Mouse (Mus musculus) embryonic facial prominence, embryonic 11.5 days (tissue): ENCODE data around the gene Pld5. TPM values are rescaled to one million over a fixed set of nuclear protein-coding genes. Genes with fewer than 3 reads are reported as not detected.

Source experiments
- ATAC-seq: fragments of 200-750 bp; cut with Nextera tagmentation; replicated peaks from 2 replicates; pipeline ENCODE4 v1.8.0; 2017; ENCODE audit warnings: low read depth; ENCODE audit not compliant: insufficient number of reproducible peaks, low FRiP score, low TSS enrichment
- DNase-seq: peaks from one replicate; pipeline ENCODE4 v3.0.0-alpha.2; 2015; ENCODE audit warnings: low spot score
- H3K27ac ChIP-seq: fragments of 300-500 bp; sonication (generic); replicated peaks from 2 replicates; pipeline ENCODE4 v1.5.1; 2014; ENCODE audit warnings: mild to moderate bottlenecking, low read depth, low read length, control low read depth
- H3K27me3 ChIP-seq: fragments of 300-500 bp; sonication (generic); 2 replicates; pipeline ENCODE4 v1.6.1; 2014; ENCODE audit warnings: mild to moderate bottlenecking, low read length, moderate library complexity, mixed read lengths; ENCODE audit not compliant: control insufficient read depth, insufficient read depth
- H3K36me3 ChIP-seq: fragments of 300-500 bp; sonication (generic); replicated peaks from 2 replicates; pipeline ENCODE4 v1.6.1; 2014; ENCODE audit warnings: low read depth, mild to moderate bottlenecking, low read length, moderate library complexity, mixed read lengths; ENCODE audit not compliant: control insufficient read depth, insufficient read depth
- H3K4me1 ChIP-seq: fragments of 300-500 bp; sonication (generic); 2 replicates; pipeline ENCODE4 v1.6.1; 2014; ENCODE audit warnings: low read length, mixed read lengths; ENCODE audit not compliant: control insufficient read depth, insufficient read depth
- H3K4me2 ChIP-seq: fragments of 300-500 bp; sonication (generic); 2 replicates; pipeline ENCODE4 v1.6.1; 2014; ENCODE audit warnings: low read depth, mild to moderate bottlenecking, control low read depth, low read length, moderate library complexity
- H3K4me3 ChIP-seq: fragments of 300-500 bp; sonication (generic); 2 replicates; pipeline ENCODE4 v1.5.1; 2014; ENCODE audit warnings: low read depth, low read length, control low read depth
- H3K9ac ChIP-seq: fragments of 300-500 bp; sonication (generic); replicated peaks from 2 replicates; pipeline ENCODE4 v1.6.1; 2014; ENCODE audit warnings: mild to moderate bottlenecking, control low read depth, low read length
- H3K9me3 ChIP-seq: fragments of 300-500 bp; sonication (generic); replicated peaks from 2 replicates; pipeline ENCODE4 v1.6.1; 2016; ENCODE audit warnings: mild to moderate bottlenecking, low read length, inconsistent platforms, mixed read lengths; ENCODE audit not compliant: control insufficient read depth
- WGBS: fragments of 180-500 bp; shearing (Covaris S2); extraction: QIAGEN DNeasy Blood & Tissue Kit; methylation state at CpG from one replicate; pipeline ENCODE4 v1.1.7; 2014; 5-methylcytosine and 5-hydroxymethylcytosine counted together
- polyA plus RNA-seq: library from polyadenylated mRNA; unstranded; fragments of >200 nt; fragmentation: Nextera tagmentation; extraction: Ambion mirVana; gene quantifications from 2 replicates; pipeline ENCODE4 v1.2.1, GENCODE M21; 2014

Pld5 gene
- polyA plus RNA-seq, 1 experiment from 2014 or later, result 0.29 TPM

DNA sequence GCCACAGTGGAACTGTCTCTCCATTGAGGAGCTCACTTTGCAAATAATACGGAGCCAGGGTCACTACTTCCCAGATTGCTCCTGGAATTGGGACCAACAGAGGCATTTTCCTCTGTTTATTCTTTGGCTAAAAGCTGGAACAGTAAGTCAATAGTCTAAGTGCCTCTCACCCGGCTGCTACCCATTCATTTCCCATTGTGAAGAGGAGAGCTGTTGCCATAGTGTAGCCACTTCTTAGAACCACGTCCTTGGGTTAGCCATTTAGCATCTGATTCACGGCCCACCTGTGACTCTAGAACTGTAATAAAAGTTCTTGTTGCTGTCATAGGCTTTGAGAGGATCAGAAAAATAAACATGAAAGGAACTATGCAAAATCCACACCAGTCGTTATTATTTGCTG is 241.4 kb downstream of the Pld5 start:
- Histone ChIP-seq H3K4me2 (no peak overlapping the region), H3K9ac (no peak overlapping the region), H3K27ac (no peak overlapping the region), H3K27me3 (no peaks in the 10 kb centered on the region), H3K9me3 (no peaks in the 10 kb centered on the region), H3K4me3 (no peak overlapping the region), H3K36me3 (no peaks in the 10 kb centered on the region), H3K4me1 (no peaks in the 10 kb centered on the region)
- ATAC-seq, result no peak
- DNase-seq, result no peak
- 76% methylated on average over 5 of the region's 5 CpGs for WGBS

DNA sequence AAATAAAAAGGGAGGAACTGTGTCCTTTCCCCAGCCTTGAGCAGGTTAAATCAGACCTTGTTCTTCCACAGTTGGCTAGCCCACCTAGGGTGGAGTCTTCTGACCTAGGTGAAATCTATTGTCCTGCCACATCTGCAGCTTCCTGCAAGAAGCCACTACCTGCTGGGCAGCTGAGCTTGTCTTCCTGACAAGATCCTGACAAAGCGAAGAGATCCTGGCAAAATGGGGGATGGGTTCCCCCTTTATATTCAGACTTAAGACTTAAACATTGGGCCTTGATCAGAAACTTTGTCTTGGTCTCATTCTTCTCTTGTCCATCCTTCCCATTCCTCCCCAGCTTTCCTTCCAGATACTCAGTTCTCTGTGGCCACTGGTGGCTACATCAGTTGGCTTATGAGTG is 246.0 kb downstream of the Pld5 start:
- H3K27ac ChIP-seq, result no peak overlapping the region
- H3K4me1 ChIP-seq, result no peaks in the 10 kb centered on the region
- H3K4me3 ChIP-seq, result no peak overlapping the region
- H3K4me2 ChIP-seq, result no peak overlapping the region
- no peaks in the 10 kb centered on the region for H3K36me3 ChIP-seq
- no peak overlapping the region for H3K9ac ChIP-seq
- ATAC-seq (no peak), DNase-seq (no peak)
- no peaks in the 10 kb centered on the region for H3K27me3 ChIP-seq
- no peaks in the 10 kb centered on the region for H3K9me3 ChIP-seq
- WGBS, result 58% methylated on average over 1 of the region's 1 CpGs

DNA sequence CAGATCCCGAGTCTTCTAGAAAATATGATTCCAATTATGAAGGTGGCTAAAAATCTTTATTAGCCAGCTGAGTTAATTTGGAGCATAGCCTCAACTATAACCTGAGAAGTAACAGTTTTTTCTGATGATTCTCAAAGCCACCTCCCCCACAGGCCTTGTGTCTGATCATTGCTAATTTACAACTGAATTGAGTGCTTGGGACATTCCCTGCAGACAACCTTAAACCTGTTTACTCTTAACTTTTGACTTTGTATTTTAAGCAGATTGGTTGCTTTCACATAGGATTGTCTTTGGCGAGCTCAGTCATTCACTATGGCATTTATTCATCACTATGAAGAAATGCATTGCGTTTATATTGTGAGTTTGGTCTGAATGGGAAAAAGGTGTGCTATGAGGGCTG is 246.7 kb downstream of the Pld5 start:
- Histone ChIP-seq H3K9ac (no peak overlapping the region), H3K27me3 (no peaks in the 10 kb centered on the region), H3K27ac (no peak overlapping the region), H3K4me3 (no peak overlapping the region), H3K4me2 (no peak overlapping the region), H3K36me3 (no peaks in the 10 kb centered on the region), H3K9me3 (no peaks in the 10 kb centered on the region), H3K4me1 (no peaks in the 10 kb centered on the region)
- 55% methylated on average over 3 of the region's 3 CpGs for WGBS
- no peak for ATAC-seq
- DNase-seq, result no peak

DNA sequence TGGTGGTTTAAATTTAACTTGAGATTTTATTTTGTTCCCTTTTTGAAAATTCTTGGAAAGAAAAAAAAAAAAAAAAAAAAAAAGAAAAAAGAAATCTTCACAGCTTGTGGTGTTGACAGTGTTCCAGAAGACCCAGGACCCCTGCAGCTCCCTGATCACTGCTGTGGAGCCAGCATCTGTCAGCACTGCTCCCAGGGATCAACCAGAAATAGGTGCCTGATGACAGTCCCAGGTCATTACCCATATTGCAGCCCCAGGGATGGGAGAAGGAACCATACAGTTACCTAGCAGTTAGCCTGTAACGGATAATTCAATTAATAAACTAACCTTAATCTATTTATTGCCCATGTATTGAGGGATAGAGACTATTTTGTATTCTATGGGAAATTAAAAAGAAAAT is 250.6 kb downstream of the Pld5 start:
- H3K27me3 ChIP-seq, result no peaks in the 10 kb centered on the region
- H3K36me3 ChIP-seq, result no peaks in the 10 kb centered on the region
- ATAC-seq, result no peak
- DNase-seq, result no peak
- no peak overlapping the region for H3K27ac ChIP-seq
- no peak overlapping the region for H3K9ac ChIP-seq
- no peak overlapping the region for H3K4me2 ChIP-seq
- WGBS, result 42% methylated on average over 1 of the region's 1 CpGs
- no peaks in the 10 kb centered on the region for H3K4me1 ChIP-seq
- H3K9me3 ChIP-seq, result no peaks in the 10 kb centered on the region
- H3K4me3 ChIP-seq, result no peak overlapping the region

DNA sequence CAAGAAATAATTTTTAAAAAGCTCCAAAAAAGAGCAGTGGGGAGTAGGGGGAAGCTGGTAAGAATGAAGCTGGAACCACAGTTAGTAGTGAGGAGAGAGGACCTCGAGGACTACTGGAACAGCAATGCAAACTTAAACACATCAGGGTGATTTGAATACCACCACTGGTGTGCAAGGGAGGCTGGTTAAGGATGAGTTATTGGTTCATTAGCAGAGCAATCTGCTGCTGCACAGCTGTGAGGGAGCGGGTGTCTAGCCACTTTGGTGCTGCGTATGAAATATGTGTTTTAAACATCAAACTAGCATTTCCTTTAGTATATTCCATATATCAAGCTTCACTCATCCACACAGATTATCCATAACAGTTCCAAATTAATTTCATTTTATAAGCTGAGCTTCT is 256.6 kb downstream of the Pld5 start:
- no peak for DNase-seq
- Histone ChIP-seq H3K9ac (no peak overlapping the region), H3K4me3 (no peak overlapping the region), H3K4me1 (no peaks in the 10 kb centered on the region), H3K27me3 (no peaks in the 10 kb centered on the region), H3K36me3 (no peaks in the 10 kb centered on the region), H3K9me3 (no peaks in the 10 kb centered on the region), H3K4me2 (no peak overlapping the region), H3K27ac (no peak overlapping the region)
- 91% methylated on average over 3 of the region's 3 CpGs for WGBS
- no peak for ATAC-seq

DNA sequence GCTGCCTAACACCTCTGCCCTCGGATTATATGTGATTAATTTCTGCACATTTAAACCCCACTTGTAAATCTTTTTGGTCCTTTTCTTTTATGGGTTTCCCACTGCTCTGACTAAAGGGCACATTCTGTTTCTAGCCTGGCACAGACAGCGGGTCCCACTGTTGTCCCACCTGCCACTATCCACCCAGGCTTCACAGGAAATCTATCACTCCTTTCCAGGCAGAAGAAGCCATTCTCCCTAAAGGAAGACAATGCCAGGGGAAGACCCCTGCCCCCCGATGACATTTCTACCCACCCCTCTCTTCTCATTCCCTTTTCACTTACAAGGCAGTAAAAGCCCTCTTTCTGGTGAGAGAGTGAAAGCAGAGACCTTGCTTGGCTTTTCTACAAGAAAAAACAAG is 259.0 kb downstream of the Pld5 start:
- DNase-seq, result no peak
- no peaks in the 10 kb centered on the region for H3K36me3 ChIP-seq
- no peak overlapping the region for H3K4me3 ChIP-seq
- H3K4me1 ChIP-seq, result no peaks in the 10 kb centered on the region
- no peak for ATAC-seq
- H3K27me3 ChIP-seq, result no peaks in the 10 kb centered on the region
- WGBS, result 59% methylated on average over 3 of the region's 3 CpGs
- no peak overlapping the region for H3K9ac ChIP-seq
- H3K4me2 ChIP-seq, result no peak overlapping the region
- H3K9me3 ChIP-seq, result no peaks in the 10 kb centered on the region
- no peak overlapping the region for H3K27ac ChIP-seq

DNA sequence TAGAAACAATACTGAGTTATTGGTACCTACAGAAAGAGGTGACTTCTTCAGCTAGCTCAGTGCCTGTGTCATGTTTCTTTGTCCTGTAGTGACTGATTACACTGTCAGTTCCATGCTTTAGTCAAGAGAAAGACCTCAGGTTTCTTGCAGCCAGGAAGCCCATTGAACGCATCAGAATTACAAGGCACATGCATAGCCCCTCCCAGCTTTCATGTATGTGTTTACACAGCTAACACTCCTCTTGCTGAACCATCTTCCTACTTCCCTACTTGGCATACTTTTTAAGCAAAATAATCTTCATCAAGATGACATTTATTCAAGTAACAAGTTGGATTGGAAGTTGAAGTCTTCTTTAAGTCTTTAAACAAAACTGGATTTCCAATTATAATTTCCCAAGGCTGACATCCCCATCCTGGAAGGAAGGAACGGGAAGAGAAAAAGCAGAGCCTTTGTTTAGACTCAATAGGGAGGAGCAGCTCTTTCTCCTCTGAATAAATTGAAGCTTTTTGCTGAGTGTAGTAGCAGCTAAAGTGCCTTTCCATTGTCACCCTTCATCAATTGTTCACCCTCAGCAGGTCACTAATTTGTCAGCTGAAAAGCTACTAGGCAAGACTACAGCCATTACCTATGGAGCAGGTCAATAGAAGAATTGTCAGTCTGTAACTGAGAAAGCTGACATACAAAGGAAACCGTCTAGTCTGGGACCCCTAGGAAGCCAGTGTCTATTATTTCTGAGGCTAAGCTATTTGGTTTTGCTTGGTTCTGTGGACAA is 261.4 kb downstream of the Pld5 start:
- peak; percentile 48; the same call in 1 of the 2 replicates for ATAC-seq
- Histone ChIP-seq H3K4me1 (no peaks in the 10 kb centered on the region), H3K36me3 (no peaks in the 10 kb centered on the region), H3K9me3 (no peaks in the 10 kb centered on the region), H3K4me2 (no peak overlapping the region), H3K9ac (no peak overlapping the region), H3K27me3 (no peaks in the 10 kb centered on the region), H3K27ac (no peak overlapping the region), H3K4me3 (no peak overlapping the region)
- peak; percentile 3 for DNase-seq
- 22% methylated on average over 3 of the region's 3 CpGs for WGBS

DNA sequence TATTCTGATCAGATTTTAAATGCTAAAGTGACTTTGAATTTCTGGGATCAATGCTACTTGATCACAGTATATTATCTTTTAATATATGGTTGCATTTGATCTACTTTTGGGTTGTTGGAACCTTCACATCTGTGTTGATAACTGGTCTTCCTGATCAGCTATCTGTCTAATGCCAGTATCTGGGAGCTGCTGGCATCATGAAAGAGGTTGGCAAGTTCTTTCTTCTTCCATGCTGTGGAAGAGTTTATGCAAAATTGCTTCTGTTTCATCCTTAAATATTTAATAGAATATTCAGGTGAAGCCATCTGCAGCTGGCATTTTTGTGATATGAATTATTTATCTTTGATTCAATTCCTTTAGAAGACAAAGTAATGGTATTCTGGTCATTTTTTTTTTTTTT is 263.6 kb downstream of the Pld5 start:
- no peak overlapping the region for H3K4me3 ChIP-seq
- no peak overlapping the region for H3K9ac ChIP-seq
- no peaks in the 10 kb centered on the region for H3K9me3 ChIP-seq
- no peak overlapping the region for H3K4me2 ChIP-seq
- H3K27me3 ChIP-seq, result no peaks in the 10 kb centered on the region
- no peak for DNase-seq
- H3K27ac ChIP-seq, result no peak overlapping the region
- H3K36me3 ChIP-seq, result no peaks in the 10 kb centered on the region
- H3K4me1 ChIP-seq, result no peaks in the 10 kb centered on the region
- no peak for ATAC-seq
